Mouse (Mus musculus) stomach, embryonic 16.5 days (tissue): Measurements from ENCODE around the gene H2-Oa. TPM values are rescaled to one million over a fixed set of nuclear protein-coding genes. Genes with fewer than 3 reads are reported as not detected.

ENCODE experiments used
- ATAC-seq: fragments of 200-750 bp; cut with Nextera tagmentation; 2 replicates; pipeline ENCODE4 v1.8.0; 2017; ENCODE audit warnings: moderate number of reproducible peaks, moderate TSS enrichment; ENCODE audit not compliant: insufficient read depth, low FRiP score
- H3K27ac ChIP-seq: fragments of 300-500 bp; sonication (generic); 2 replicates; pipeline ENCODE4 v1.5.1; 2014; ENCODE audit warnings: low read length
- H3K27me3 ChIP-seq: fragments of 300-500 bp; sonication (generic); 2 replicates; pipeline ENCODE4 v1.6.1; 2014; ENCODE audit warnings: low read length, control low read depth, mixed read lengths; ENCODE audit not compliant: control insufficient read depth, insufficient read depth
- H3K36me3 ChIP-seq: fragments of 300-500 bp; sonication (generic); 2 replicates; pipeline ENCODE4 v1.6.1; 2014; ENCODE audit warnings: low read length; ENCODE audit not compliant: control insufficient read depth, insufficient read depth
- H3K4me1 ChIP-seq: fragments of 300-500 bp; sonication (generic); 2 replicates; pipeline ENCODE4 v1.6.1; 2014; ENCODE audit warnings: low read length, control low read depth, mixed read lengths; ENCODE audit not compliant: control insufficient read depth, insufficient read depth
- H3K4me2 ChIP-seq: fragments of 300-500 bp; sonication (generic); 2 replicates; pipeline ENCODE4 v1.6.1; 2014; ENCODE audit warnings: low read depth, low read length, mixed read lengths
- H3K4me3 ChIP-seq: fragments of 300-500 bp; sonication (generic); replicated peaks from 2 replicates; pipeline ENCODE4 v1.5.1; 2014; ENCODE audit warnings: mild to moderate bottlenecking, low read length
- H3K9ac ChIP-seq: fragments of 300-500 bp; sonication (generic); 2 replicates; pipeline ENCODE4 v1.6.1; 2014; ENCODE audit warnings: low read length
- H3K9me3 ChIP-seq: fragments of 300-500 bp; sonication (generic); replicated peaks from 2 replicates; pipeline ENCODE4 v1.6.1; 2016; ENCODE audit warnings: low read length, control low read depth; ENCODE audit not compliant: control insufficient read depth
- WGBS: fragments of 180-500 bp; shearing (Covaris S2); extraction: QIAGEN DNeasy Blood & Tissue Kit; methylation state at CpG from one replicate; pipeline ENCODE4 v1.1.7; 2014; 5-methylcytosine and 5-hydroxymethylcytosine counted together
- polyA plus RNA-seq: library from polyadenylated mRNA; unstranded; fragments of >200 nt; fragmentation: Nextera tagmentation; extraction: Ambion mirVana; gene quantifications from 2 replicates; pipeline ENCODE4 v1.2.1, GENCODE M21; 2015

The H2-Oa gene
- polyA plus RNA-seq, 1 experiment from 2014 or later: 0.61 TPM

DNA sequence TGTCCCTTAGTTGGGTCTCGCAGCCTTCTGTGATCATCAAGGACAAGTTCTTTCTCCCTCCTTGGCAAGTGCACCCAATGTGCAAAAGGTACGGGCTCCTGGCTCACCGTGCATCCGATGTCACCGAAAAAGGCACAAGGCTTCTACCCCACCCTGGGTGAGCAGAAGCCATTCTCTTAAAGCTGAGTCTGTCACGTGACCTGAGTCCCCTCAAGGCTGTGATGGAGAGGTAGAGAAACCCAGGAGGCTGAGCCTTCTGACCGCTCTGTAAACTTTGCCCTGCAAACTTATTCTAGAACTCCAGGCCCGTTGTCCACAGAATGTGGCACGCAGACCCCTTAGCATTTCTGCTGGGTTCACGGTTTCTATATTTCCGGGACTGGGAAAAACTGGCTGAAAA lies 13.1 kb upstream of the H2-Oa start:
- Histone ChIP-seq H3K4me2 (no peak overlapping the region), H3K9ac (no peak overlapping the region), H3K27ac (no peak overlapping the region), H3K4me3 (no peak overlapping the region), H3K36me3 (no peaks in the 10 kb centered on the region), H3K27me3 (peaks cover 17% of the 10 kb centered on the region), H3K9me3 (no peaks in the 10 kb centered on the region), H3K4me1 (no peaks in the 10 kb centered on the region)
- no peak for ATAC-seq
- 85% methylated on average over 11 of the region's 11 CpGs for WGBS

DNA sequence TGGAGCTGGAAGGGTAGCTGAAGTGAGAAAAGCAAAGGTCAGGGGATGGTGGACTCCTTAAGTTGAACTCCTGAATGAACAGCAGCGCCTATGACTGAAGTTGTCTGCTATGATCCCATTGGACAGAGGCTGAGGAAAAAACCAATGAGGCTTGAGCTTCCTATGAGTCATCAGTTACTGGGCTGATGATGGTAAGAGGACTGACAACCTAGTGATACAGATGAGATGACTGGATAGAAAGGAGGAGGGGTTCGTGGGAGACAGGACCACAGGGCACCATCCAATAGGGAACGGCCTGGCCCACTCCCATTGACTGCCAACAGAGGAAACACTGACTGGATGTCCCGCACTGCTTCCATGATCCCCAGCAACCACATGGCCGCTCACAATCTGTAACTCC lies 12.5 kb upstream of the H2-Oa start:
- H3K9me3 ChIP-seq: no peaks in the 10 kb centered on the region
- H3K9ac ChIP-seq: no peak overlapping the region
- no peaks in the 10 kb centered on the region for H3K36me3 ChIP-seq
- ATAC-seq: peak; percentile 59; the same call in 1 of the 2 replicates
- H3K27ac ChIP-seq: no peak overlapping the region
- no peak overlapping the region for H3K4me2 ChIP-seq
- no peaks in the 10 kb centered on the region for H3K4me1 ChIP-seq
- H3K4me3 ChIP-seq: no peak overlapping the region
- H3K27me3 ChIP-seq: peaks cover 17% of the 10 kb centered on the region
- WGBS: 12% methylated on average over 5 of the region's 5 CpGs

DNA sequence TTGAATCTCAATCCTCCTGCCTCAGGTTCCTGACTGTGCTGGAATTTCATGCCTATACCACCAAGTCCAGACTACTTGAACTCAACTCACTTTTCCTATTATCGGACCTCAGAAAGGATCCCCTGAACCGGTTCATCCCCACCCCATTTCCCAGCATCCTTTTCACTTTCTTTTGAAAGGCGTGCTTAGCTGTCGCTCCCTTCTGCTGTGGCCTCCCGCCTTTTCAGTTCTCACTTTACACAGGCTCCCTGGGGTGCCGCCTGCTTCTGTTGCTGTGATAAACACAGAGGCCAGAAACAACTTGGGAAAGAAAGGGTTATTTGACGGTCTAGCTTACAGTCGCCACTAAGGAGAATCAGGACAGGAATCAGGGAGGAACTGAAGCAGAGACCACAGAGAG lies 9.0 kb upstream of the H2-Oa start:
- no peaks in the 10 kb centered on the region for H3K27me3 ChIP-seq
- no peak overlapping the region for H3K4me2 ChIP-seq
- no peaks in the 10 kb centered on the region for H3K9me3 ChIP-seq
- ATAC-seq: no peak
- no peaks in the 10 kb centered on the region for H3K36me3 ChIP-seq
- 11% methylated on average over 8 of the region's 8 CpGs for WGBS
- no peak overlapping the region for H3K9ac ChIP-seq
- no peak overlapping the region for H3K27ac ChIP-seq
- H3K4me1 ChIP-seq: no peaks in the 10 kb centered on the region
- no peak overlapping the region for H3K4me3 ChIP-seq

DNA sequence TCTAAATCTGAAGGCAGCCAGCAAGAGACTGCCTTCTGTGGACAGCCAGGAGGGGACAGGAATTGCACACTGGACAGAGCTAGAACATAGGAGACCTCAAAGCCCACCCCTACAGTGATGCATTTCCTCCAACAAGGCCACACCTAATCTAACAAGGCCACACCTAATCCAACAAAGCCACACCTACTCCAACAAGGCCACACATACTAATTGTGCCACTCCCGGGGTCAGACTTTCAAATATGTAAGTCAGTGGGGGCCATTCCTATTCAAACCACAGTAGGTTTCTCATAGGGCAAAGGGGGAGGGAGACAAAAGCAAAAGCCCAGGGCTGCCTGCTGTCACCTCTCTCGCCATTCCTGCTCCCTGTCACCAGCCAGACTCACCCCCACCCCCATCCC lies 4.8 kb upstream of the H2-Oa start:
- H3K4me2 ChIP-seq: no peak overlapping the region
- H3K9me3 ChIP-seq: no peaks in the 10 kb centered on the region
- ATAC-seq: no peak
- no peaks in the 10 kb centered on the region for H3K27me3 ChIP-seq
- H3K9ac ChIP-seq: no peak overlapping the region
- no peaks in the 10 kb centered on the region for H3K36me3 ChIP-seq
- no peaks in the 10 kb centered on the region for H3K4me1 ChIP-seq
- WGBS: 60% methylated on average over 2 of the region's 2 CpGs
- H3K27ac ChIP-seq: no peak overlapping the region
- no peak overlapping the region for H3K4me3 ChIP-seq

DNA sequence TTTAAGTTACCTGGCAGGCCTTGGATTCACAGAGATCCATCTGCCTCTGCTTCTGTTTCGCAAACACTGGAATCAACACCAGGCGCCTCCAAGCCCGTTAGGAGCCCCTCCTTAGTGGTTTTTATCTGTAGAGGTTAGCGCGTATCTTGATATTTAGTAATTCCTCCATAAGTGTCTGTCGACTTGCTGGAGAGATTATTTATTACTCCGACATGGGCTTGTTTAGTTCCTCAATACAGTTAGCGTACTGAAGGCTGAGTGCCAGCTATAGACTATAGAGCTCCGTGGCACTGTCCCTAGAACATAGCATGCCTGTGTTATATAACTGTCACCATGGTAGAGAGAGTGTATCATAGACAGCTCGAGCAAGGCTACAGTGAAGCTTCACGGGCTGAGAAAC lies 4.0 kb upstream of the H2-Oa start:
- no peak overlapping the region for H3K27ac ChIP-seq
- no peaks in the 10 kb centered on the region for H3K36me3 ChIP-seq
- no peaks in the 10 kb centered on the region for H3K4me1 ChIP-seq
- no peak for ATAC-seq
- H3K9ac ChIP-seq: no peak overlapping the region
- H3K27me3 ChIP-seq: no peaks in the 10 kb centered on the region
- no peaks in the 10 kb centered on the region for H3K9me3 ChIP-seq
- WGBS: 62% methylated on average over 11 of the region's 11 CpGs
- no peak overlapping the region for H3K4me2 ChIP-seq
- no peak overlapping the region for H3K4me3 ChIP-seq

DNA sequence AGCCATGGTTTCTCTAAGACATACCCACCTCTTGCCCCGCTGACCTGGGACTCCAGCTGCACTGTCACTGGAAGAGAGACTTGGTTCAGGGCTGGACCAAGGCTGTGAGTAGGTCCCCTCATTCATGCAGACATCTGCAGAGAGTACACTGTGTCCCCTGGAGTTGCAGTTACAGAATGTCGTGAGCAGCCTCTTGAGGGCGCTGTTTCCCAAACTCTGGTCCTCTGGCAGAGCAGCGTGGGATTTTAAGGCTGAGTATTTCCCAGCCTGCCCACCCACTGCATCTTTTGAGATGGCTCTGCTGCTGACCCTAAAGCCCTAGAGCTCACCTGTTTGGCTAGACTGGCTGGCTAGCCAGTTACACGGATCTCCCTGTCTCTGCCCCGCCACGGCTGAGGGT lies 1.2 kb upstream of the H2-Oa start:
- no peak overlapping the region for H3K4me3 ChIP-seq
- H3K4me1 ChIP-seq: no peaks in the 10 kb centered on the region
- no peak overlapping the region for H3K4me2 ChIP-seq
- no peak overlapping the region for H3K9ac ChIP-seq
- H3K27me3 ChIP-seq: no peaks in the 10 kb centered on the region
- H3K9me3 ChIP-seq: no peaks in the 10 kb centered on the region
- no peak overlapping the region for H3K27ac ChIP-seq
- WGBS: 53% methylated on average over 7 of the region's 7 CpGs
- H3K36me3 ChIP-seq: no peaks in the 10 kb centered on the region
- ATAC-seq: no peak

DNA sequence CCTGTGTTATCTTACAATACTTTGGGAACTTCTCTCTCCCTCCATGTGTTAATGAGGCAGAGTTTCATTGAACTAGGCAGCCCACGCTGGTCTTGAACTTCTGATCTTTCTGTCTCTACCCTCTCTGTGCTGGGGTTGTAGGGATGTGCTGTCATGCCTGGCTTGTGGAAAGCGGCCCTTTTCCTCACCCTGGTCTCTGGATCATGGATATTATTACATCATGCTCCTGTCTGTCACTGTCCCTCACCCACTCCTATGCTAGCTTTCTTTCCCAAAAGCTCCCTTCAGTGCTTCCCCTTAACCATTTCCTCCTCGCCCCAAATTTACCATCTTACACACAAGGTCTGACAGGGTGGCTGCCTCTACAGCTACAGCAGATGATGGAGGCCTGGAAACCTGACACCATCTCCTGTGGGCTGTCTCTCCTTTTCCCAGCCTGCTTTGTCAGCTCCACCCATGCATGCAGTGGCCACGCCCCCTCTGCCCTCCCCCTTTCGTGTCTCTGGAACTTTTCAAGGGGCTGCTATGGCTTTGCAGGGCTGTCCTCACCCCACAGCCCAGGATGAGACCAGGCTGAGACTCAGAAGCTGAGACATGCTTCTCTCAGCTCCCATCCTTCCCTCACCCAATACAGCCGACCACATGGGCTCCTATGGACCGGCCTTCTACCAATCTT lies 1.2 kb downstream of the H2-Oa start:
- peak; percentile 79; the same call in 1 of the 2 replicates for ATAC-seq
- H3K27me3 ChIP-seq: no peaks in the 10 kb centered on the region
- WGBS: 36% methylated on average over 7 of the region's 7 CpGs
- no peak overlapping the region for H3K4me2 ChIP-seq
- H3K4me1 ChIP-seq: no peaks in the 10 kb centered on the region
- no peaks in the 10 kb centered on the region for H3K9me3 ChIP-seq
- H3K27ac ChIP-seq: no peak overlapping the region
- no peak overlapping the region for H3K9ac ChIP-seq
- H3K36me3 ChIP-seq: no peaks in the 10 kb centered on the region
- H3K4me3 ChIP-seq: no peak overlapping the region

DNA sequence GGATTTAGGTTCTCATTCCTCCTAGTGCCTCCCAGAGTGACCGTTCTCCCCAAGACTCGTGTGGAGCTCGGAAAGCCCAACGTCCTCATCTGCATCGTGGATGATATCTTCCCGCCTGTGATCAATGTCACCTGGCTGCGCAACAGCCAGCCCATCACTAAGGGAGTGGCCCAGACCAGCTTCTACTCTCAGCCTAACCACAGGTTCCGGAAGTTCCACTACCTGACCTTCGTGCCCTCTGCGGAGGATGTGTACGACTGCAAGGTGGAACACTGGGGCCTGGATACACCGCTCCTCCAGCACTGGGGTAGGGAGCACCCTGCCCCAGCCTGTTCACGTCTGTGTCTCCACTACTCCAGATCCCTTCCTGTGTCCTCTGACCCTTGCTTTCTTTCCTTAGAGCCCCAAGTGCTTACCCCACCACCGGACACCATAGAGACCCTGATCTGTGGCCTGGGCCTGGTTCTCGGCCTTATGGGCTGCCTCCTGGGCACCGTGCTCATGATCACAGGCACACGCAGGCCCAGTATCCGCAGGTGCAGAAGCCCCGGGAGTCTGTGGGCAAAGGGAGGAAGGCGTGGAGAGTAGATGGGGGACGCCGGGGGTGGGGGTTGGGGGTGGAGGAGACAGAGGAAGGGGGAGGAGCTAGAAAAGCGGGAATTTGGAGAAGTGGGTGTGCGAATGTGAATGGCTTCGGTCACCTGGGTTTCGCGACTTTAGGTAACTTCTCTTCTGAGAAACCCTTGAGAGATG lies 2.3 kb downstream of the H2-Oa start:
- H3K27ac ChIP-seq: no peak overlapping the region
- H3K27me3 ChIP-seq: no peaks in the 10 kb centered on the region
- no peak overlapping the region for H3K4me2 ChIP-seq
- H3K9ac ChIP-seq: no peak overlapping the region
- peaks cover 7% of the 10 kb centered on the region; the same call in 1 of the 2 replicates for H3K4me1 ChIP-seq
- no peak for ATAC-seq
- no peaks in the 10 kb centered on the region for H3K9me3 ChIP-seq
- H3K36me3 ChIP-seq: no peaks in the 10 kb centered on the region
- 82% methylated on average over 27 of the region's 27 CpGs for WGBS
- no peak overlapping the region for H3K4me3 ChIP-seq

DNA sequence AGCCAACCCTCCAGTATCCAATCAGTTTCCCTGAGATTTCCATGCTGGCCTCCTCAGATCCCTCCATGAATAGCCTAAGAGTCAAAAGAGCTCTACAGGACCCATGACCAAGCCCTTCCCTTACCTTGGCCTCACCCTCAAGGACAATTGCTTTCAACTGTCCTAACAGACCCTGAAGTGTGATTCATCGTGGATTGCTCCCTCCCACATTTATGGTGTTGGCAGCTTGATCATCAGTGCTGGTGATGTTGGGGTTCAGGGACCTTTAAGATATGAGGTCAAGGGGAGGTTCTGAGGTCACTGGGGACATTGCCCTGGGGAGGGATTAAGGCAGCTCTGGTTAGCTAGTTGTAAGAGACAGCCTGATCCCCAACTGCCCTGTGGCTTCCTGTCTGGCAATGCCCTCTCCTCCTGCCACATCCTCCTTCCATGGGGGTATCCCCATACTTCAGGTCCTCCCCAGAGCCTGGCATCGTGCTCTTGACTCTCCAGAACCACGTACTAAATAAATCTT lies 4.4 kb downstream of the H2-Oa start:
- Histone ChIP-seq H3K9me3 (no peaks in the 10 kb centered on the region), H3K9ac (no peak overlapping the region), H3K27me3 (no peaks in the 10 kb centered on the region), H3K4me3 (no peak overlapping the region), H3K4me1 (peaks cover 9% of the 10 kb centered on the region), H3K36me3 (no peaks in the 10 kb centered on the region), H3K27ac (no peak overlapping the region), H3K4me2 (no peak overlapping the region)
- ATAC-seq: no peak
- WGBS: 62% methylated on average over 3 of the region's 3 CpGs
